Mouse (Mus musculus) thymus, postnatal 0 days (tissue): ENCODE measurements around the gene Hectd3. TPM values are rescaled to one million over a fixed set of nuclear protein-coding genes. Genes with fewer than 3 reads are reported as not detected.

Experiments
- DNase-seq: peaks from one replicate; pipeline ENCODE4 v3.0.0-alpha.2; 2015; ENCODE audit warnings: low spot score
- polyA plus RNA-seq: library from polyadenylated mRNA; unstranded; fragments of >200 nt; fragmentation: Nextera tagmentation; extraction: Ambion mirVana; gene quantifications from 2 replicates; pipeline ENCODE4 v1.2.1, GENCODE M21; 2015

The Hectd3 gene
- polyA plus RNA-seq, 1 experiment from 2014 or later = 14.6 TPM

DNA sequence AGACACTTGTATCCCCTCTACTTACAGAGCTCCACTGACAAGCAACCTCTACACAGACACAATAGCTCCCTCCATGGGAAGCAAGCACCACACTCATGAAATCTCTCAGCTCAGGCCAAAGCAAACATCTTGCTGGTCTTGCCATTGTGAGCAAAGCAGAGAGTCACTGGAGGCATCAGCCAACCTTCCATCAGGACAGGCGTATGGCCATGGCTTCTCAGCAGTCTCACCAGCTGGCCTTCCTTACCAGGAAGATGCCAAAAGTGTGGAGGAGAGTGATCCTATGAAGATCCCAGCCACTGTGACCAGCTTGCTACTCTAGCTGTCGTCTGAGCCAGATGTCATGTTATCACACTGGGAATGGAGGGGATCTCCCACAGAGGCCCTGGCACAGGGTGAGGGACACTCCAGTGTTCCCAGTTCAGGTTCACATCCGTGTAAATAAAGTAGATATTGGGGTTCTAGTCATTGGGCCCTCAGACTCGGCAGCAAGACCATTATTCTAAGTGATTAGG is 19.8 kb downstream of the Hectd3 start:
- no peak for DNase-seq

DNA sequence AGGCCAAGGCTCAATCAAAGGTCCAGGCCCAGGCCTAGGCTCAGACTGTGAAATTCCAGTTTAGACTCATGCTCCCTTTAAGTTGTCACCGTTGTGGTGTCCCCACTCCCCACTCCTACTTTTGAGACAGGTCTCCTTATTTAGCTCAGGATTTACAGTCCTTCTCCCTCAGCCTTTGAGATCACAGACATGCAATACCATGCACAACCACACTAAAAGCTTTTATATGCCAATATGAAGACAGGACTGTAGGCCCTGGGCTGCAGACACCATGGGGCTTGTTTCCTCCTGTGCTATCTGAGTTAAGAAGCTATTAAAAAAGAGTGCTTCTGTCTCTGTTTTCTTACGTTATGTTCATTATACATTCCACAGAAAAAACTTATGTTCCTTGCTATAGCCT is 22.6 kb downstream of the Hectd3 start:
- no peak for DNase-seq

DNA sequence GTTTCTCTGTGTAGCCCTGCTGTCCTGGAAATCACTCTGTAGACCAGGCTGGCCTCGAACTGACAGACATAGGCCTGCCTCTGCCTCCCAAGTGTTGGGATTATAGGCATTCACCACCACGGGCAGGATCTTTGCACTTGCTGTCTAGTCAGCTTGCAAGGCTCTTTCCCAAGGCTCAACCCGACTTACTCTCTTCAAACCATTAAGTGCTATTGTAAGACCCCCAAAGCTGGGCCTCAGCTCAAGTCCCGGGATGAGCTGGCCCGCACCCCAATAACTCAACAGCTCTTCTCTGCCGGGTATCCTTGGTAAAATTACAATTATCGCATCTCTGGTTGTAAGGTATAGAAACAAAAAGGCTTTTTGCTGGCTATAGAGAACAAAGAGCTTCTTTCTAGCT is 23.2 kb downstream of the Hectd3 start:
- no peak for DNase-seq

DNA sequence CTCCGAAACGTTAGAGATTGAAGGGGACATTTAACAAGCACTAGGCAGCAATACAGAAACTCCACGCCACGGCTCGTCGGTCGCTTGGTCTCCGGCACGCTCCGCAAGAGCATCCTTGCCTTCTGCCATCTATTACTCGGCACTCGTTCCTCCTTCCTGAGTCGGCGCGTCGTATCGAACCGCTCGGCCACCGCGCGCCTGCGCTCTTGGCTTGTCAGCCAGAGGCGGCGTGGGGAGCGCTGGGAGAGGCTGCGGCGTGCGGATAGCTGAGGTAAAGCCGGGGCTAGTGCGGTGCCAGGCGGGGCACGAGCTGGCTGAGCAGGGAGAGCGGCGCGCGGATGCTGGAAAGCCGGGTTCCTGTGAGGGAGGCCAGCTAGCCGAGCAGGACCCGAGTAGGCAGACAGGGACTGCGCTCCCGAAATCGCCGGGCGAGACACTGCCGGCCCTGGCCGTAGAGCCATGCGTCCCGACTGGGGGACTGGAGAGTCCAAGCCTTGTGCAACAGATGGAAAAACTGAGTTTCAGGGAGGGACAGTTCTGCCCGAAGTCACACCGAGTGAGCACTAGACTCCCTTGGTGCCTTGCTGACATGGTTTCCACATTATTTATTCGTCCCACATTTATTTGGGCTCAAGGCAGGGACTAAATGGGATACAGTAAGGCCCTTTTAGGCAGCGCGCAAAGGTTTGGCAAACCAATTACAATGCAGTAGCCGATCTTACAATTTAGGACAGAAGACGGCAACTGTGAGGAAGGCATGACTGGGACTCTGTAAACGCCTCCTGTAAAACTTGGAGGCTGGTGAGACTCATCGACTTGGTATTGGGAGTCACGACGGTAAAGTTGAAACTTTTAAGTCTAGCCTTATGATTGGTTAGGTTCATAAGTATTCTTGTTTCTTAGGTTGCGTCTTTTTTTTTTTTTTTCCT is 24.4 kb downstream of the Hectd3 start, which contains the start of gene Eif2b3:
Gene Eif2b3, plus strand, starts transcription at position 197 of the 929 bp plus-strand sequence.
- DNase-seq = peak; percentile 94

DNA sequence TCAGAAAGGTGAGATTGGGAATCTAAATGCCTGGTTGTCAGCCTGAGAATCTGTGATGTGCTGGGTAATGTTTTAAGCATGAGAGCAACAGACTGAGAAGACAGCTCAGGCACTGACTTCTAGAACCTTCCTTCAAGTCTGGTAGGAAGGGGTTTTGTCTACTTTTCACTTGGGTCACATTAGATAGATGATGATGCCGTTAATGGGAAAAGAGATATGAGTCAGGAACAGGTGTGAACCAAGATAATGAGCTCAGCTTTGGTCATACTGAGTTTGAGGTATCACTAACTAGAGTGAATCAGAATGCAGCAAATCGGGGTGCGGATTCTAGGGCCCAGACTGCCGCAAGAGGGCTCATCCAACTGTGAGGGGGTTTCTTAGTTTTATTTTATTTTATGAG is 28.4 kb downstream of the Hectd3 start:
- no peak for DNase-seq

DNA sequence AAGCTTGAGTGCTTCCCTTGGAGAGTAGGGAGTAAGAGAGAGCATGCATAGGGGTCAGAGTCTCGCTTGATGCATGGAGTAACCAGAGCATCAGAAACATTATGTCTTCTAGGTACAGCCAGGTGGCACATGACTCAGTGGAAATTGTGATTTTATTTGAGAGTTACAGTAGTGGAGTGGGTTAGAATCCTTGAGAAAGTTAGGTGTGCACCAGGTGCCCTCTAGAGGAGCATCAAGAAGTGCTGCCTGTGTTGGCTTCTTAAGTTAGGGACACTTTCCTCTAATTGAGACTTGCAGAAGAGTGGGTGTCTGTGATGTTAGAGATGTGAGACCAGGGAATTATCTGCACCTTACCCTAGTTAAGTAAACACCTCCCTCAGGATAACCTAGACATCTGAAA is 36.0 kb downstream of the Hectd3 start:
- no peak for DNase-seq

DNA sequence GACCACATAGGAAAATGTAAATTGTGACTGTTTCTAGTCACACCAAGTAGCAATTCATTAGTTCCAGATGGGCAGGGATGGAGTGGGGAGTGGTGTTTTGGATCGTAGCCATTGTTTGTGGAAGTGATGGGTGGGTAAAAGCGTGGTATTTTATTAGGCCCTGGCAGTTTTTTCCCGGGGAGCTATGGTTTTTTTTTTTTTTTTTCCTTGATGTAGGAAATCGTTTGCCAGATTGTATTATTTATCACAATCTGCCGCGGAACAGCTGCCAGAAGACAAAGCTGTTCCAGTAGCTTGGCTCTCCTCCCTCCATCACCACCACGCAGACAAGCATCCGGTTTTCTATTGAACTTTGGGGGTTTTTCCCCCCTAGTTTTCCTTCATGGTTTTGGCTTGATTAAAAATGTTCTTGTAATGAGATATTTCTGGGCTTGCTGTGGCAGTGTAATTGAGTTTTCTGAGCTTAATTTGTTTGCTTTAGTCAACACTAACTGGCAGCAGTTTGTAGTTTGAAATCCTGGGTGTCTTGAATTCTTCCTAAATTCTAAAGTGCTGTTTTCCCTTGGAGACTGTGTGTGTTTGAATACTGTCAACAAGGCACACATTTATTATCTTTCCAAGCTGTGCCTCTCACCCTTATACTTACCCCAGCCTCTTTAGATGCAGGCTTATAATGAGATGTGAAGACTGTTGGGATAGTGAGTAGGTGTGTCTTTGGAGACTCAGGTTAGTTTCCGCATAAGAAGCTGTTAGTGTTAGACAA is 45.0 kb downstream of the Hectd3 start:
- DNase-seq = no peak

DNA sequence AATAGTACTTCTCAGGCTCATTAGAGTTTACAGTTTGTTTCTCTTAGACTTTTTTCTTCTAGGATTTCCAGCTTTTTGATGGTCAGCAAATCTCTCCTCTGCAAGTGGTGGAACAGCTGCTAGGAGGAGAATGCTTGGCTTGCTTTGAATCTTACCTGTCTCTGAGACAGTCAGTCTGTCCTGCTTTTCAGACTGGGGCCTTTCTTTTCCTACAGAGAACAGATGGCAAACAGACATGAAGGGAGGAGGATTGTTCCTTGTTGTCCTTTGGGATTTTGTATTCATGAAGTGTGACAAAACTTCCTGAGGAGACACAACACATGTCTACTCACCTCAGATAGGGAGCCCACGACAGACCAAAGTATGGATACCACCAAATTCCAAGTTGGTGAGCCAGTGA is 45.7 kb downstream of the Hectd3 start:
- no peak for DNase-seq

DNA sequence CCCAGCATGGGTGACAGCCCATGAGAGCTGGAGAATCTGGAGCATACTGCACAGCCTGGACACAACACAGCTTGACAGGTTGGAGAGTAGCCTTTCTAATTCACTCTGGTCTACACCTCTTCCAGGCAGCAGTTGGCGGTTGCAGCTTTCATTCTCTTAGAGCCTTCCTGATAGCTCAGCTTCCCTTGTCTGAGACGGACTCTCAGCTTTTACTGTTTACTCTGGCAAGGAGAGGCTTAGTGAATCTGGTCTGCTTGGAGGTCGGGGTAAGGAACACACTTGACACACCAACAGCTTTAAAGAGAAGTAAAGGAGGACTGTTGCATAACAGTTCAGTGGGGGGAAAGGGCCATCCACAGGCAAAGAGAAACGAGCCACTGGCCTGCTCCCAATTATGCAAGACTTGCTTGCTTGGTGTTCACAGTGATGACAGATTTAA is 46.2 kb downstream of the Hectd3 start:
- no peak for DNase-seq

DNA sequence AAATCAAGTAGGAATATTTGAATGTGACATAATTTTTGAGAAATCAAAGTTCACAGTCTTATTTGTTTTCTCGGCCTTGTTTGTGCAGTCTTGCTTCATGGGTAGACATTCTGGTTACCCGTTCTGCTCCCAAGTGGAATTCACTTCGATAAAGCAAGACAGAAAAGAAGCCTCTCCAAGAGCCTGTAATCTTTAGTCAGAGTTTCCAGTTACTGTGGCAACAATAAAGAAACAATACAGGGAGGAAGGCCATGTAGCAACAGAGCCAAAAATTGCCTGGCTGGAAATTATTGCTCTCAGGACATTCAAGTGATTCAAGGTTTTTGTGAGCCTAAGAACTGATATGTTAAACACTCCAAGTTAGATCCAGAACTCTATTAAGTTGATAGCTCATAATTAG is 53.7 kb downstream of the Hectd3 start:
- DNase-seq = no peak

DNA sequence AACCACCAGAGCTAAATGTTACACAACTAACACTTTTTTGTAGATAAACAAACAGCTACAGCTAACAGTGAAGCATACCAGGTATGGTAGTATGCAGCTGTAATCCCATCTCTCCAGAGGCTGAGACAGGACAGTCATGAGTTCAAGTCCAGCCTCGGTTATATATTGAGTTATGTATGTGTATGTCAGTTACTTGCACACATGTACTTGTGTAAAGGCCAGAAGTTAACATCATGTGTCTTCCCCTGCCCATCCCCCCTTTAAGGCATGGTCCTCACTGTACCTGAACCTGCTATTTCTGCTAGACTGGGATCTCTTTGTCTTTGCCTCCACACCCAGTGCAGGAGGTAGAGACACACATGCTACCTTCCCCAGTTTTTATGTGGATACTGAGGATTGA is 54.4 kb downstream of the Hectd3 start:
- no peak for DNase-seq

DNA sequence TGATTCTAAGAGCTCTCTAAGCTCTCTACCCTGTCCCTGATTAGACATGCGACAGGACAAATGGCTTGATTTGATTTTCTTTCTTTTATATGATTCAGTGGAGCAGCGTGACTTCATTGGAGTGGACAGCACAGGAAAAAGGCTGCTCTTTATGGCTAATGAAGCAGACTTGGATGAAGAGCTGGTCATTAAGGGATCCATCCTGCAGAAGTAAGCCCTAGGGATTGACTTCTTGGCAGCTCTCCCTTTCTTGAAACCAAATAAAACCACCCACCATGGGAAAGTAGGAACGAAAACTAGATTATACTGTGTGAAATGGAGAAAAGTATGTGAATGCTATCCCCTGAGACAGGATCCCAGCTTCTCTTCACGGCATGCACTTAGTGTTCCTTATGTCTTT is 57.5 kb downstream of the Hectd3 start:
- no peak for DNase-seq

DNA sequence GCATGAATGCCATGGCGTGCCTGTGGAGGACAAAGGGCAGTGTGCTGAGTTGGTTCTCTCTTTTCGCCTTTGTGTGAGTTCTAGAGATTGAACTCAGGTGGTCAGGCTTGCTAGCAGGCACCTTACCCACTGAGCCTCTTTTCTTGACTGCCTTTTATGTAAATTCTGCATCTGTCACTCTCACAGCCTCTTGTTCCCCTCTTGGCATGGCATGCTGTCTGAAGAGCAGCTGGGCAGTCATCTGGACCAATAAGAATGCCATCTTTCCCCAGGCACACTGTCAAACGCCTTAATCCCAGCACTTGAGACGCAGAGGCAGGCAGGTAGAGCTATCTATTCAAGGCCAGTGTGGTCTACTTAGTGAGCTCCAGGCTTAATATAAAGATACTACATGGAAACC is 58.8 kb downstream of the Hectd3 start:
- DNase-seq = no peak

Other genes starting within 250 kb of the Hectd3 start
- 39.2 and 39.6 TPM in 2 replicates for gene Toe1, start 187.7 kb upstream of the Hectd3 start, polyA plus RNA-seq
- 18.8 and 22.9 TPM in 2 replicates for gene Mutyh, start 187.6 kb upstream of the Hectd3 start, polyA plus RNA-seq
- gene Hpdl, start 173.6 kb upstream of the Hectd3 start, polyA plus RNA-seq = 0.22 and 0.49 TPM in 2 replicates
- gene Zswim5, start 117.9 kb upstream of the Hectd3 start, polyA plus RNA-seq = 0.04 and 0.09 TPM in 2 replicates
- 102 and 109 TPM in 2 replicates for gene Urod, start 904 bp upstream of the Hectd3 start, polyA plus RNA-seq
- gene Eif2b3, start 24.1 kb downstream of the Hectd3 start, polyA plus RNA-seq = 40.9 and 42.1 TPM in 2 replicates
- 0.39 and 0.44 TPM in 2 replicates for gene Ptch2, start 100.8 kb downstream of the Hectd3 start, polyA plus RNA-seq
- 15.7 and 19.2 TPM in 2 replicates for gene Btbd19, start 130.4 kb downstream of the Hectd3 start, polyA plus RNA-seq
- 1.0 and 1.8 TPM in 2 replicates for gene Tctex1d4, start 131.5 kb downstream of the Hectd3 start, polyA plus RNA-seq
- 3.4 and 4.1 TPM in 2 replicates for gene Plk3, start 138.6 kb downstream of the Hectd3 start, polyA plus RNA-seq
- gene Rps8, start 160.9 kb downstream of the Hectd3 start, polyA plus RNA-seq = 1,163 and 1,165 TPM in 2 replicates
- gene Kif2c, start 187.3 kb downstream of the Hectd3 start, polyA plus RNA-seq = 52.2 and 56.1 TPM in 2 replicates